Mouse (Mus musculus) midbrain, embryonic 16.5 days (tissue): Measurements from ENCODE around the gene Tpx2. TPM values are rescaled to one million over a fixed set of nuclear protein-coding genes. Genes with fewer than 3 reads are reported as not detected.

Experiments
- ATAC-seq: fragments of 200-750 bp; cut with Nextera tagmentation; 2 replicates; pipeline ENCODE4 v1.8.0; 2017; ENCODE audit warnings: moderate TSS enrichment
- H3K27ac ChIP-seq: fragments of 300-500 bp; sonication (generic); 2 replicates; pipeline ENCODE4 v1.5.1; 2014; ENCODE audit warnings: mild to moderate bottlenecking, low read length, mixed read lengths
- H3K27me3 ChIP-seq: fragments of 300-500 bp; sonication (generic); 2 replicates; pipeline ENCODE4 v1.6.1; 2014; ENCODE audit warnings: low read depth, low read length, mixed read lengths; ENCODE audit not compliant: control insufficient read depth, insufficient read depth
- H3K36me3 ChIP-seq: fragments of 300-500 bp; sonication (generic); 2 replicates; pipeline ENCODE4 v1.6.1; 2014; ENCODE audit warnings: mild to moderate bottlenecking, low read length, moderate library complexity, mixed read lengths; ENCODE audit not compliant: control insufficient read depth, insufficient read depth
- H3K4me1 ChIP-seq: fragments of 300-500 bp; sonication (generic); 2 replicates; pipeline ENCODE4 v1.6.1; 2014; ENCODE audit warnings: mild to moderate bottlenecking, low read length, mixed read lengths; ENCODE audit not compliant: control insufficient read depth, insufficient read depth
- H3K4me2 ChIP-seq: fragments of 300-500 bp; sonication (generic); 2 replicates; pipeline ENCODE4 v1.6.1; 2014; ENCODE audit warnings: mild to moderate bottlenecking, low read length, mixed read lengths
- H3K4me3 ChIP-seq: fragments of 300-500 bp; sonication (generic); 2 replicates; pipeline ENCODE4 v1.5.1; 2014; ENCODE audit warnings: low read depth, mild to moderate bottlenecking, low read length, moderate library complexity, mixed read lengths
- H3K9ac ChIP-seq: fragments of 300-500 bp; sonication (generic); 2 replicates; pipeline ENCODE4 v1.6.1; 2014; ENCODE audit warnings: low read depth, low read length, mixed read lengths
- H3K9me3 ChIP-seq: fragments of 300-500 bp; sonication (generic); replicated peaks from 2 replicates; pipeline ENCODE4 v1.6.1; 2014; ENCODE audit warnings: mild to moderate bottlenecking, low read length, mixed read lengths; ENCODE audit not compliant: control insufficient read depth, poor library complexity, severe bottlenecking
- WGBS: fragments of 180-500 bp; shearing (Covaris S2); extraction: QIAGEN DNeasy Blood & Tissue Kit; methylation state at CpG from one replicate; pipeline ENCODE4 v1.1.7; 2014; 5-methylcytosine and 5-hydroxymethylcytosine counted together
- polyA plus RNA-seq: library from polyadenylated mRNA; unstranded; fragments of >200 nt; fragmentation: Nextera tagmentation; extraction: Ambion mirVana; gene quantifications from 2 replicates; pipeline ENCODE4 v1.2.1, GENCODE M21; 2015

The Tpx2 gene
- polyA plus RNA-seq, 1 experiment from 2014 or later, result 10.5 TPM

- Histone ChIP-seq H3K9me3 (no peaks in the 10 kb centered on the region), H3K4me3 (peak overlapping the region; percentile 17), H3K4me2 (peak overlapping the region; percentile 46), H3K27me3 (peaks cover 23% of the 10 kb centered on the region), H3K9ac (peak overlapping the region; percentile 53), H3K4me1 (peaks cover 3% of the 10 kb centered on the region; the same call in 1 of the 2 replicates), H3K27ac (no peak overlapping the region), H3K36me3 (no peaks in the 10 kb centered on the region)
- ATAC-seq, result peak; percentile 78
- 4% methylated on average over 18 of the region's 18 CpGs for WGBS
Measured at GRCm38 (mm10) chr2:152914310-152915120, 66.8 kb downstream of the Tpx2 start.

DNA sequence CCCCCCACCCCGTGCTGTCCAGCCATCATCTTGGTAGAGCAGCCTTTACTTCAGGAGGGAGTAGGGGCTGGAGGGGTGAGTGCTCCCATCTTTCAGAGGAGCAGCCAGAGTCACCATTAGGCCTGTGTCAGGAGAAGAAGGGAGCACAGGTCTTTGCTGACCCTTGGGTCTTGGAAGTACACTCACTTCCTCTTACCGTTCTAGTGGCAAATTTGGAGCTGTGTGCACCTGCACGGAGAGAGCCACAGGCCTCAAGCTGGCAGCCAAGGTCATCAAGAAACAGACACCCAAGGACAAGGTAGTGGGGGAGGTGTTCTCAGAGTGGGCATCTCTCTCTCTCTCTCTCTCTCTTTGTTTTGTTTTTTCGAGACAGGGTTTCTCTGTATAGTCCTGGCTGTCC is 67.7 kb downstream of the Tpx2 start:
- Histone ChIP-seq H3K9ac (no peak overlapping the region), H3K27ac (no peak overlapping the region), H3K4me1 (peaks cover 3% of the 10 kb centered on the region; the same call in 1 of the 2 replicates), H3K4me2 (no peak overlapping the region), H3K27me3 (peaks cover 23% of the 10 kb centered on the region), H3K36me3 (no peaks in the 10 kb centered on the region), H3K9me3 (no peaks in the 10 kb centered on the region), H3K4me3 (no peak overlapping the region)
- ATAC-seq, result no peak
- 80% methylated on average over 4 of the region's 4 CpGs for WGBS

- 52% methylated on average over 5 of the region's 5 CpGs for WGBS
Measured at GRCm38 (mm10) chr2:152916111-152916510, 68.3 kb downstream of the Tpx2 start.

DNA sequence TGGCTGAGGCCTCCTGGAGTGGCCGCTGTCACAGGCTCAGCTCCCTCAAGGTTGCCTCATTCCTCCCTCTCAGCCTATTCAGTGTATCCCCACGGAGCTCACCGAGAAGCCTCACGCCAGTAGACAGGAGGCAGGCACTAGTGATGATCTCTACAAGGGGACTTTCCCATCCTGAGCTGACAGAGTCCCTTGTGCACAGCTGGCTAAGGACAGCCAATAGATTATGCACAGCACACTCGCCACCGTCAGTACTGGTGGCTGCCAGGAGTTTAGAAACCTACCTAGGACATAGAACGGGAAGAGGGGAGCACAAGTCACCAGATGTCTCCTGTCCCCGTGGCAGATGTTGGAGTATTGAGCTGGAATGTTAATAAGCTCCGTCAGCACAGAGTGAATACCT is 69.9 kb downstream of the Tpx2 start:
- H3K4me1 ChIP-seq, result peaks cover 3% of the 10 kb centered on the region; the same call in 1 of the 2 replicates
- no peak overlapping the region for H3K4me3 ChIP-seq
- no peaks in the 10 kb centered on the region for H3K9me3 ChIP-seq
- no peak for ATAC-seq
- H3K27me3 ChIP-seq, result peaks cover 10% of the 10 kb centered on the region
- H3K36me3 ChIP-seq, result no peaks in the 10 kb centered on the region
- no peak overlapping the region for H3K4me2 ChIP-seq
- no peak overlapping the region for H3K9ac ChIP-seq
- no peak overlapping the region for H3K27ac ChIP-seq
- 58% methylated on average over 9 of the region's 9 CpGs for WGBS

More at GRCm38 (mm10) chr2:152916111-152916510, 68.3 kb downstream of the Tpx2 start:
- H3K9me3 ChIP-seq, result no peaks in the 10 kb centered on the region
- no peak overlapping the region for H3K9ac ChIP-seq
- no peaks in the 10 kb centered on the region for H3K36me3 ChIP-seq
- peaks cover 23% of the 10 kb centered on the region for H3K27me3 ChIP-seq
- H3K4me2 ChIP-seq, result no peak overlapping the region
- ATAC-seq, result no peak
- H3K4me3 ChIP-seq, result no peak overlapping the region
- peaks cover 3% of the 10 kb centered on the region; the same call in 1 of the 2 replicates for H3K4me1 ChIP-seq
- H3K27ac ChIP-seq, result no peak overlapping the region

DNA sequence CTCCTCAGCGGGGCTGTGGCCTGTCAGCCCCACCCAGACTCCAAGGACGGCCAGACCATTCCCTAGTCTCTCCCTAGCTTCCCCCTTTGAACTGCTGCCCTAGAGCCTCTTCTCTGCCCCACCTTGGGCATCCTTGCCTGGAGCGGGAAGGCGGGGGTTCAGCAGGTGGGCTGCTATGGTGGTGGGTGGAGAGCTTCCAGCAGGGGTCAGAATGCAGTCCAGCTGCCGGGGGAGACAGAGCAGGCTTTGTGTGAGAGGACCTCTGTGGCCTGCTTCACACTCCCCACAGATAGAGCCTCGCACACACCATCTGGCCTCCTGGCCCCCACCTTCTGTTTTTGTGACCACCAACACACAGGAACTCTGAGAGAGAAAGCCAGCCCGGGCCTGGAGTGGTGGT is 74.6 kb downstream of the Tpx2 start:
- no peaks in the 10 kb centered on the region for H3K4me1 ChIP-seq
- H3K9me3 ChIP-seq, result no peaks in the 10 kb centered on the region
- H3K27ac ChIP-seq, result no peak overlapping the region
- no peak overlapping the region for H3K9ac ChIP-seq
- ATAC-seq, result no peak
- H3K36me3 ChIP-seq, result no peaks in the 10 kb centered on the region
- WGBS, result 35% methylated on average over 6 of the region's 7 CpGs
- H3K4me3 ChIP-seq, result no peak overlapping the region
- H3K27me3 ChIP-seq, result no peaks in the 10 kb centered on the region
- H3K4me2 ChIP-seq, result no peak overlapping the region

GRCm38 (mm10) chr2:152923621-152924020 is 75.9 kb downstream of the Tpx2 start:
- WGBS, result 70% methylated on average over 3 of the region's 3 CpGs
- H3K27ac ChIP-seq, result no peak overlapping the region
- no peak for ATAC-seq

DNA sequence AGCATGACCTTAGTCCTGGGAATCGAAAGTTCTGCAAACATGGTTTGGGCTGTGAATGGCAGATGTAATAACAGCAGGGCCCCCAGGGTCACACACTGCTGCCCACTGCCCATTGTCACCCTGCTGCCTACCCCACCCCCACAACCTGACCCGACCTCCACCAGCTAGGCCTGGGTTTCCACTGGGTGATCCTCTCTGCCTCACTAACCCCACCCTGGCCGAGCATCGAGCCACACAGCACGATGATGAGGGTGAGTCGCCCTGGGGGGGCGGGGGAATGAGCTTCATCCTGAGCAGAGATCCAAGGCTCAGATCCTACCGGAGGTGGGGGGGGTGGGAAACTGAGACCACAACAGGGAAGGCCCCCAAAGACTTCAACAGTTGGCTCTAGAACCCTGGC is 76.4 kb downstream of the Tpx2 start:
- Histone ChIP-seq H3K4me2 (no peak overlapping the region), H3K4me1 (no peaks in the 10 kb centered on the region), H3K9me3 (no peaks in the 10 kb centered on the region), H3K9ac (no peak overlapping the region), H3K27ac (no peak overlapping the region), H3K4me3 (no peak overlapping the region), H3K27me3 (no peaks in the 10 kb centered on the region), H3K36me3 (no peaks in the 10 kb centered on the region)
- WGBS, result 55% methylated on average over 8 of the region's 8 CpGs
- ATAC-seq, result no peak

More at GRCm38 (mm10) chr2:152923621-152924020, 75.9 kb downstream of the Tpx2 start:
- Histone ChIP-seq H3K27me3 (no peaks in the 10 kb centered on the region), H3K4me1 (no peaks in the 10 kb centered on the region), H3K9me3 (no peaks in the 10 kb centered on the region), H3K9ac (no peak overlapping the region), H3K4me2 (no peak overlapping the region), H3K4me3 (no peak overlapping the region), H3K36me3 (no peaks in the 10 kb centered on the region)

GRCm38 (mm10) chr2:152924543-152924942 is 76.8 kb downstream of the Tpx2 start:
- H3K4me3 ChIP-seq, result no peak overlapping the region
- no peak for ATAC-seq
- H3K9me3 ChIP-seq, result no peaks in the 10 kb centered on the region
- no peaks in the 10 kb centered on the region for H3K36me3 ChIP-seq
- no peaks in the 10 kb centered on the region for H3K27me3 ChIP-seq
- no peak overlapping the region for H3K9ac ChIP-seq
- no peaks in the 10 kb centered on the region for H3K4me1 ChIP-seq
- no peak overlapping the region for H3K27ac ChIP-seq
- WGBS, result 84% methylated on average over 5 of the region's 5 CpGs
- H3K4me2 ChIP-seq, result no peak overlapping the region

DNA sequence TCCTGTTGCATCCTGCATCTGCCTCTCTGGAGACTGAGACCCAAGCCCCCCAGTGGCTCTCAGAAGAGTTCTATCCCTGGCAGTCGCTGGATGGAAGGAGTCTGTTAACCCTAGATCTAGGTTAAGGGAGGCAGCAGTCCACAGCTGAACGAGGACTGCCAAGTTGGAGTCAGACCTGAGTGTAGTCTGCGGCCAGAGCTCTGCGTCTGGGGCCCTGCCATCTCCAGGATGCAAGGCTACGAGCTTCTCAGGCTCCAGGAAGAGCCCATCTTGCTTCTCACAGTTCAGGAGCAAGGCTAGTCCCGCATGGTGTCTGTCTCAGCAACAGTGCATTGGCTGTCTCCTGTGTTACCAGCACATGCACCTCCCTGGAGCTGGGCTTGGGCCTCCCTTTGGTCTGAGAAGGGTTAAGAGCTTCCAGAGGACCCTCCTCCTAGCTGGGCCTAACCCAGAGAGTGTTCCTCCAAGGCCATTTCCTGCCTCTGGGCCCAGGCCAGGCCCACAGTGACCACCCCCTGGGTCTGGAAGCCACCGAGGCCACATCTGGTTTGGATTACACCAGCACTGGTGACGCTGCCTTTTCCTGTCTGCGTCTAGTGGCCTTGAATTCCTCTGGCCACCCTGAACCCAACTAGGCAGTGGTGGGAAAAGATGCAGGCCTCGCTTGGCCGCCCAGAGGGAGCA is 77.6 kb downstream of the Tpx2 start:
- Histone ChIP-seq H3K27me3 (no peaks in the 10 kb centered on the region), H3K4me2 (no peak overlapping the region), H3K9ac (no peak overlapping the region), H3K27ac (no peak overlapping the region), H3K4me1 (no peaks in the 10 kb centered on the region), H3K36me3 (no peaks in the 10 kb centered on the region), H3K4me3 (no peak overlapping the region), H3K9me3 (no peaks in the 10 kb centered on the region)
- ATAC-seq, result no peak
- 75% methylated on average over 11 of the region's 11 CpGs for WGBS
